Mouse (Mus musculus) MEL (cell line): ENCODE measurements around the gene Cdyl. TPM values are rescaled to one million over a fixed set of nuclear protein-coding genes. Genes with fewer than 3 reads are reported as not detected.

Experiments
- DNase-seq: peaks from one replicate; pipeline ENCODE4 v3.0.0; 2011; ENCODE audit warnings: low read depth, low spot score
- H3K27ac ChIP-seq: 2 replicates; pipeline ENCODE4 v1.5.1; 2012; ENCODE audit warnings: low read depth, mild to moderate bottlenecking, control low read depth, low read length, moderate library complexity; ENCODE audit not compliant: control insufficient read depth
- H3K27me3 ChIP-seq, 2 experiments: fragments of 150-350 bp in 1 of 2; sonication (generic) in 1 of 2; 2 replicates each; pipeline ENCODE4 v1.6.1; 2012; ENCODE audit warnings: low read length in 2 of 2, mild to moderate bottlenecking in 2 of 2, improper control_type of control experiment in 1 of 2, moderate library complexity in 1 of 2; ENCODE audit not compliant: insufficient read depth in 2 of 2, control insufficient read depth in 1 of 2
- H3K36me3 ChIP-seq, 2 experiments: 2 replicates each; pipeline ENCODE4 v1.6.1; 2012 to 2014; ENCODE audit warnings: low read length in 2 of 2, improper control_type of control experiment in 1 of 2, inconsistent platforms in 1 of 2, mild to moderate bottlenecking in 1 of 2; ENCODE audit not compliant: insufficient read depth in 2 of 2, control insufficient read depth in 1 of 2
- H3K4me1 ChIP-seq, 2 experiments: fragments of 150-350 bp in 1 of 2; sonication (generic) in 1 of 2; 2 replicates each; pipeline ENCODE4 v1.6.1; 2012; ENCODE audit warnings: low read length in 2 of 2, improper control_type of control experiment in 1 of 2, mild to moderate bottlenecking in 1 of 2; ENCODE audit not compliant: insufficient read depth in 2 of 2, control insufficient read depth in 1 of 2
- H3K4me3 ChIP-seq, 2 experiments: fragments of 150-350 bp in 1 of 2; sonication (generic) in 1 of 2; 2 replicates each; pipeline ENCODE4 v1.5.1; 2012; ENCODE audit warnings: low read depth in 2 of 2, low read length in 2 of 2, mild to moderate bottlenecking in 2 of 2, moderate library complexity in 2 of 2, control low read depth in 1 of 2, improper control_type of control experiment in 1 of 2; ENCODE audit not compliant: control insufficient read depth in 1 of 2, insufficient read depth in 1 of 2
- H3K79me2 ChIP-seq: 2 replicates; pipeline ENCODE4 v1.6.1; 2012; ENCODE audit warnings: mild to moderate bottlenecking, low read length, moderate library complexity; ENCODE audit not compliant: control insufficient read depth, poor library complexity, insufficient read depth
- H3K9ac ChIP-seq: 2 replicates; pipeline ENCODE4 v1.6.1; 2012; ENCODE audit warnings: low read depth, mild to moderate bottlenecking, control low read depth, low read length, moderate library complexity; ENCODE audit not compliant: control insufficient read depth, poor library complexity, severe bottlenecking
- H3K9me3 ChIP-seq: fragments of 150-350 bp; sonication (generic); replicated peaks from 2 replicates; pipeline ENCODE4 v1.6.1; 2012; ENCODE audit warnings: mild to moderate bottlenecking, low read length, improper control_type of control experiment, moderate library complexity; ENCODE audit not compliant: insufficient read depth
- CHD1 ChIP-seq: IDR thresholded peaks from 2 replicates; pipeline ENCODE4 v1.6.1; 2012; ENCODE audit warnings: low read depth, mild to moderate bottlenecking, inconsistent platforms, low read length, improper control_type of control experiment
- CHD2 ChIP-seq: IDR thresholded peaks from 2 replicates; pipeline ENCODE4 v1.6.1; 2011; ENCODE audit warnings: low read length, improper control_type of control experiment
- CTCF ChIP-seq, 3 experiments: IDR thresholded peaks in 2 of 3; conservative IDR thresholded peaks in 1 of 3; 2 replicates each; pipeline ENCODE4 v1.5.1; 2011 to 2012; ENCODE audit warnings: low read length in 3 of 3, low read depth in 2 of 3, mild to moderate bottlenecking in 2 of 3, improper control_type of control experiment in 1 of 3, inconsistent platforms in 1 of 3, mixed read lengths in 1 of 3, moderate library complexity in 1 of 3; ENCODE audit not compliant: control insufficient read depth in 1 of 3, insufficient read depth in 1 of 3, poor library complexity in 1 of 3, severe bottlenecking in 1 of 3
- E2F4 ChIP-seq: IDR thresholded peaks from 2 replicates; pipeline ENCODE4 v1.6.1; 2011; ENCODE audit warnings: low read depth, low read length, improper control_type of control experiment, borderline replicate concordance
- ELF1 ChIP-seq: IDR thresholded peaks from 2 replicates; pipeline ENCODE4 v1.6.1; 2014; ENCODE audit warnings: low read depth, mild to moderate bottlenecking, inconsistent platforms, low read length, improper control_type of control experiment, moderate library complexity
- EP300 ChIP-seq, 2 experiments: IDR thresholded peaks; 2 replicates each; pipeline ENCODE4 v1.6.1; 2011; ENCODE audit warnings: improper control_type of control experiment in 2 of 2, low read length in 2 of 2, low read depth in 1 of 2, mild to moderate bottlenecking in 1 of 2
- ETS1 ChIP-seq: IDR thresholded peaks from 2 replicates; pipeline ENCODE4 v1.6.1; 2012; ENCODE audit warnings: low read depth, mild to moderate bottlenecking, inconsistent platforms, low read length, improper control_type of control experiment, moderate library complexity
- GATA1 ChIP-seq: IDR thresholded peaks from 2 replicates; pipeline ENCODE4 v1.6.1; 2011; ENCODE audit warnings: low read depth, low read length, improper control_type of control experiment
- HCFC1 ChIP-seq: IDR thresholded peaks from 2 replicates; pipeline ENCODE4 v1.6.1; 2012; ENCODE audit warnings: low read depth, mild to moderate bottlenecking, inconsistent platforms, low read length, improper control_type of control experiment, moderate library complexity
- KAT2A ChIP-seq: conservative IDR thresholded peaks from 2 replicates; pipeline ENCODE4 v1.6.1; 2012; ENCODE audit warnings: low read depth, low read length, improper control_type of control experiment, inconsistent platforms
- MAFK ChIP-seq: IDR thresholded peaks from 2 replicates; pipeline ENCODE4 v1.6.1; 2011; ENCODE audit warnings: low read depth, mild to moderate bottlenecking, low read length, improper control_type of control experiment, borderline replicate concordance
- MAX ChIP-seq: IDR thresholded peaks from 2 replicates; pipeline ENCODE4 v1.6.1; 2011; ENCODE audit warnings: low read length, improper control_type of control experiment
- MEF2A ChIP-seq: IDR thresholded peaks from 2 replicates; pipeline ENCODE4 v1.6.1; 2014; ENCODE audit warnings: low read depth, mild to moderate bottlenecking, inconsistent platforms, low read length, improper control_type of control experiment; ENCODE audit not compliant: poor library complexity, insufficient replicate concordance, severe bottlenecking; ENCODE audit errors: extremely low read depth
- MXI1 ChIP-seq: IDR thresholded peaks from 2 replicates; pipeline ENCODE4 v1.6.1; 2011; ENCODE audit warnings: mild to moderate bottlenecking, low read depth, low read length, improper control_type of control experiment
- MYB ChIP-seq: IDR thresholded peaks from 2 replicates; pipeline ENCODE4 v1.6.1; 2011; ENCODE audit warnings: mild to moderate bottlenecking, low read depth, low read length, improper control_type of control experiment
- MYC ChIP-seq: IDR thresholded peaks from 2 replicates; pipeline ENCODE4 v1.6.1; 2011; ENCODE audit warnings: low read depth, mild to moderate bottlenecking, low read length, improper control_type of control experiment, moderate library complexity
- NELFE ChIP-seq: IDR thresholded peaks from 2 replicates; pipeline ENCODE4 v1.6.1; 2011; ENCODE audit warnings: low read depth, low read length, improper control_type of control experiment
- NRF1 ChIP-seq: IDR thresholded peaks from 2 replicates; pipeline ENCODE4 v1.6.1; 2014; ENCODE audit warnings: low read depth, mild to moderate bottlenecking, inconsistent platforms, low read length, improper control_type of control experiment, moderate library complexity; ENCODE audit not compliant: poor library complexity, insufficient read depth, severe bottlenecking
- POLR2A ChIP-seq, 2 experiments: IDR thresholded peaks; 2 replicates each; pipeline ENCODE4 v1.6.1; 2011 to 2012; ENCODE audit warnings: low read length in 2 of 2, mild to moderate bottlenecking in 2 of 2, control low read depth in 1 of 2, improper control_type of control experiment in 1 of 2, low read depth in 1 of 2, moderate library complexity in 1 of 2; ENCODE audit not compliant: control insufficient read depth in 1 of 2, insufficient read depth in 1 of 2, poor library complexity in 1 of 2
- POLR2AphosphoS2 ChIP-seq: IDR thresholded peaks from 2 replicates; pipeline ENCODE4 v1.6.1; 2011; ENCODE audit warnings: low read length, improper control_type of control experiment
- POLR2AphosphoS5 ChIP-seq: IDR thresholded peaks from 2 replicates; pipeline ENCODE4 v1.6.1; 2012; ENCODE audit warnings: low read depth, borderline replicate concordance, mild to moderate bottlenecking, inconsistent platforms, low read length, moderate library complexity, mixed read lengths
- RAD21 ChIP-seq: IDR thresholded peaks from 2 replicates; pipeline ENCODE4 v1.6.1; 2011; ENCODE audit warnings: mild to moderate bottlenecking, low read depth, low read length, improper control_type of control experiment
- SIN3A ChIP-seq: IDR thresholded peaks from 2 replicates; pipeline ENCODE4 v1.6.1; 2012; ENCODE audit warnings: low read length, improper control_type of control experiment, inconsistent platforms
- SMC3 ChIP-seq: IDR thresholded peaks from 2 replicates; pipeline ENCODE4 v1.6.1; 2011; ENCODE audit warnings: low read depth, low read length, improper control_type of control experiment
- TAL1 ChIP-seq: IDR thresholded peaks from 2 replicates; pipeline ENCODE4 v1.6.1; 2012; ENCODE audit warnings: mild to moderate bottlenecking, inconsistent platforms, low read length, moderate library complexity, mixed read lengths
- TBP ChIP-seq: IDR thresholded peaks from 2 replicates; pipeline ENCODE4 v1.8.0; 2011; ENCODE audit warnings: low read depth, low read length, improper control_type of control experiment
- USF1 ChIP-seq: IDR thresholded peaks from 2 replicates; pipeline ENCODE4 v1.6.1; 2014; ENCODE audit warnings: low read depth, mild to moderate bottlenecking, inconsistent platforms, low read length, improper control_type of control experiment, moderate library complexity
- USF2 ChIP-seq, 2 experiments: IDR thresholded peaks; 2 replicates each; pipeline ENCODE4 v1.6.1; 2011 to 2012; ENCODE audit warnings: improper control_type of control experiment in 2 of 2, low read length in 2 of 2, borderline replicate concordance in 1 of 2, inconsistent platforms in 1 of 2, low read depth in 1 of 2, mild to moderate bottlenecking in 1 of 2; ENCODE audit not compliant: insufficient read depth in 1 of 2
- ZNF384 ChIP-seq: IDR thresholded peaks from 2 replicates; pipeline ENCODE4 v1.6.1; 2012; ENCODE audit warnings: low read depth, mild to moderate bottlenecking, inconsistent platforms, low read length, improper control_type of control experiment
- polyA plus RNA-seq, 2 experiments: library from polyadenylated mRNA; stranded (reverse) in 1 of 2; unstranded in 1 of 2; fragments of >175 nt in 1 of 2; fragments of >200 nt in 1 of 2; gene quantifications; 2 replicates each; pipeline versions ENCODE4 v1.2.1 to v1.2.4; 2012; ENCODE audit warnings: low replicate concordance in 2 of 2, low read depth in 1 of 2; ENCODE audit not compliant: insufficient read length in 2 of 2, insufficient read depth in 1 of 2, missing spikeins in 1 of 2
- total RNA-seq: library from RNA; depleted of rRNA; stranded (reverse); fragments of 300-350 nt; gene quantifications from 2 replicates; pipeline ENCODE4 v1.2.3, GENCODE M21; 2012

Cdyl gene
- total and polyA plus RNA-seq, 3 experiments, result 8.9 to 32.2 TPM; not detected in 1

DNA sequence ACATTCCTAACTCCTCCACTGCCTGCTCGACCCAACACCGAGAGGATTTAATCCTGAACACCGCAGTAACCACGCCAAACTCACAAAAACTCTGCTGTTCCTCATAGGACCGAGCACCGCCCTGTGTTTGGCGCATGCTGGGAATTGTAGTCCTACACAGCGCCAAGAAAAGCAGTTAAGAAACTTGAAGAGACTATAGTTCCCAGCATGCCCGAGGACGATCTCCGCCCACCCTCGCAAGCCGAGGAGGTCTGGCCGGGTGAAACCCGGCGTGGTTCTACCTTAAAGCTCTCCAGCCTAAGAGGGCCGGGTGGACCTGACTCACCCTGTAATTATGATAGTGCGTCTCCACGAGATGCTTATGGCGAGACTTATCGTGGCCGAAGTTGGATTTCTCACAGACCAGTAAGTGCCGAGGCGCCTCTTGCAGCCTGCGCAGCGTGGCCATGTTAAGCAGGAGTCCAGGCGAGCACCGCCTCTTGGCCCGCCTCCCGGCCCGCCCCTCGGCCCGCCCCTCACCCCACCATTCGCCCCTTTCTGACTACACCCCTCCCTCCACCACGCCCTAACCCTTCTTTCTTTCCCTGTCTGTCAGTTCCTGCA, 246.3 kb downstream of the Cdyl start, which contains the start of gene Rpp40:
Gene Rpp40, minus strand, starts transcription at position 481 of the 603 bp plus-strand sequence.
- TF ChIP-seq USF2 (IDR thresholded peaks at IDR 0.05; ENCODE audit: borderline replicate concordance in 1 of 2, insufficient read depth in 1 of 2, low read depth in 1 of 2, low read length in 2 of 2) (no peak), RAD21 (no peak), GATA1 (no peak), ELF1 (peak; percentile 80), KAT2A (peak; percentile 86), SMC3 (no peak), MEF2A (no peak), POLR2AphosphoS5 (no peak), MYC (peak; percentile 85), MAX (peak; percentile 85), SIN3A (peak; percentile 98), USF1 (no peak), CHD1 (no peak), CTCF (IDR thresholded peaks at IDR 0.05 in 2 of 3, conservative IDR thresholded peaks at IDR 0.05 in 1 of 3; ENCODE audit: control insufficient read depth in 1 of 3, insufficient read depth in 1 of 3, low read depth in 2 of 3, low read length in 3 of 3, poor library complexity in 1 of 3, severe bottlenecking in 1 of 3) (no peak), ETS1 (no peak), ZNF384 (peak; percentile 51; the same call in 1 of the 2 replicates), POLR2A (IDR thresholded peaks at IDR 0.05; ENCODE audit: control insufficient read depth in 1 of 2, insufficient read depth in 1 of 2, low read depth in 1 of 2, low read length in 2 of 2, poor library complexity in 1 of 2) (peak in 1 of 2 experiments; percentile 72; a peak in 3 of 4 replicates), E2F4 (no peak), CHD2 (no peak), NELFE (peak; percentile 57), HCFC1 (peak; percentile 97), EP300 (IDR thresholded peaks at IDR 0.05; ENCODE audit: low read depth in 1 of 2, low read length in 2 of 2) (no peak), TBP (peak; percentile 65), NRF1 (peak; percentile 46; the same call in 1 of the 2 replicates), POLR2AphosphoS2 (0 out of 2 replicates have a peak, but pooled peaks have one; percentile 33), TAL1 (no peak), MYB (no peak), MXI1 (peak; percentile 97), MAFK (no peak)
- DNase-seq, result peak; percentile 98
- peaks cover 2 to 8% of the 10 kb centered on the region in 2 experiments for H3K4me1 ChIP-seq
- peak within 1 kb of the TSS; percentile 69 for H3K9ac ChIP-seq
- peak within 1 kb of the TSS; percentile 56 for H3K27ac ChIP-seq
- H3K79me2 ChIP-seq, result no peaks in the 10 kb centered on the region; the same call in 1 of the 2 replicates
- no peaks in the 10 kb centered on the region for H3K9me3 ChIP-seq
- H3K27me3 ChIP-seq, result no peaks in the 10 kb centered on the region
- peaks cover 0 to 3% of the 10 kb centered on the region in 2 experiments; a peak in 1 of 4 replicates for H3K36me3 ChIP-seq
- H3K4me3 ChIP-seq, result peak within 1 kb of the TSS; percentile 89 to 91
